Mouse (Mus musculus) liver, embryonic 11.5 days (tissue): ENCODE results near the gene Tmem11. TPM values are rescaled to one million over a fixed set of nuclear protein-coding genes. Genes with fewer than 3 reads are reported as not detected.
"Not testable (repeated sequence)": the region's sequence is repeated elsewhere in the genome, so short reads cannot be mapped to it uniquely, and the experiment has no call there.

Experiments used
- ATAC-seq: fragments of 200-750 bp; cut with Nextera tagmentation; replicated peaks from 2 replicates; pipeline ENCODE4 v1.8.0; 2017; ENCODE audit warnings: moderate number of reproducible peaks, mild to moderate bottlenecking, moderate TSS enrichment, moderate library complexity; ENCODE audit not compliant: low FRiP score
- DNase-seq: peaks from one replicate; pipeline ENCODE4 v3.0.0-alpha.2; 2017; ENCODE audit warnings: low spot score
- H3K27ac ChIP-seq: fragments of 300-500 bp; sonication (generic); 2 replicates; pipeline ENCODE4 v1.5.1; 2014; ENCODE audit warnings: mild to moderate bottlenecking, low read depth, low read length, control low read depth
- H3K27me3 ChIP-seq: fragments of 300-500 bp; sonication (generic); replicated peaks from 2 replicates; pipeline ENCODE4 v1.6.1; 2014; ENCODE audit warnings: low read length, mixed read lengths; ENCODE audit not compliant: control insufficient read depth, insufficient read depth
- H3K36me3 ChIP-seq: fragments of 300-500 bp; sonication (generic); 2 replicates; pipeline ENCODE4 v1.6.1; 2014; ENCODE audit warnings: mild to moderate bottlenecking, low read length, moderate library complexity, mixed read lengths; ENCODE audit not compliant: control insufficient read depth, insufficient read depth
- H3K4me1 ChIP-seq: fragments of 300-500 bp; sonication (generic); replicated peaks from 2 replicates; pipeline ENCODE4 v1.6.1; 2014; ENCODE audit warnings: low read length, mixed read lengths; ENCODE audit not compliant: control insufficient read depth, insufficient read depth
- H3K4me2 ChIP-seq: fragments of 300-500 bp; sonication (generic); 2 replicates; pipeline ENCODE4 v1.6.1; 2014; ENCODE audit warnings: mild to moderate bottlenecking, control low read depth, moderate library complexity
- H3K4me3 ChIP-seq: fragments of 300-500 bp; sonication (generic); 2 replicates; pipeline ENCODE4 v1.5.1; 2014; ENCODE audit warnings: low read depth, low read length, control low read depth
- H3K9ac ChIP-seq: fragments of 300-500 bp; sonication (generic); 2 replicates; pipeline ENCODE4 v1.6.1; 2014; ENCODE audit warnings: low read depth, low read length, control low read depth
- H3K9me3 ChIP-seq: fragments of 300-500 bp; sonication (generic); 2 replicates; pipeline ENCODE4 v1.6.1; 2016; ENCODE audit warnings: low read length, inconsistent platforms, mixed read lengths; ENCODE audit not compliant: control insufficient read depth
- WGBS: fragments of 180-500 bp; shearing (Covaris S2); extraction: QIAGEN DNeasy Blood & Tissue Kit; methylation state at CpG from one replicate; pipeline ENCODE4 v1.1.7; 2014; 5-methylcytosine and 5-hydroxymethylcytosine counted together
- polyA plus RNA-seq: library from polyadenylated mRNA; unstranded; fragments of >200 nt; fragmentation: Nextera tagmentation; extraction: Ambion mirVana; gene quantifications from 2 replicates; pipeline ENCODE4 v1.2.1, GENCODE M21; 2014

Tmem11 gene
- polyA plus RNA-seq, 1 experiment from 2014 or later = 64.1 TPM

- no peak overlapping the region for H3K27ac ChIP-seq
- H3K36me3 ChIP-seq = peaks cover 13% of the 10 kb centered on the region
- no peak overlapping the region for H3K4me2 ChIP-seq
- no peaks in the 10 kb centered on the region for H3K27me3 ChIP-seq
- H3K4me1 ChIP-seq = no peaks in the 10 kb centered on the region
- 68% methylated on average over 4 of the region's 4 CpGs for WGBS
- ATAC-seq (no peak), DNase-seq (no peak)
- no peaks in the 10 kb centered on the region for H3K9me3 ChIP-seq
- H3K4me3 ChIP-seq = no peak overlapping the region
- no peak overlapping the region for H3K9ac ChIP-seq
These were observed 23.4 kb upstream of the Tmem11 start for GRCm38 (mm10) chr11:60902486-60902885.

GRCm38 (mm10) chr11:60902001-60902400 lies 22.9 kb upstream of the Tmem11 start:
- no peak overlapping the region for H3K4me2 ChIP-seq
- no peak overlapping the region for H3K4me3 ChIP-seq
- 81% methylated on average over 7 of the region's 7 CpGs for WGBS
- H3K9me3 ChIP-seq = no peaks in the 10 kb centered on the region
- no peaks in the 10 kb centered on the region for H3K4me1 ChIP-seq
- no peak for ATAC-seq
- no peaks in the 10 kb centered on the region for H3K27me3 ChIP-seq
- DNase-seq = no peak
- no peak overlapping the region for H3K9ac ChIP-seq
- no peak overlapping the region for H3K27ac ChIP-seq
- H3K36me3 ChIP-seq = peaks cover 13% of the 10 kb centered on the region

- ATAC-seq = no peak
- H3K36me3 ChIP-seq = no peaks in the 10 kb centered on the region
- no peaks in the 10 kb centered on the region for H3K9me3 ChIP-seq
- no peak for DNase-seq
- no peak overlapping the region for H3K9ac ChIP-seq
- no peaks in the 10 kb centered on the region for H3K4me1 ChIP-seq
- peak overlapping the region; percentile 28; the same call in 1 of the 2 replicates for H3K27ac ChIP-seq
- no peak overlapping the region for H3K4me3 ChIP-seq
- no peak overlapping the region for H3K4me2 ChIP-seq
- whole genome bisulfite sequencing = 36% methylated on average over 4 of the region's 4 CpGs
- H3K27me3 ChIP-seq = no peaks in the 10 kb centered on the region
These were observed 16.8 kb upstream of the Tmem11 start for GRCm38 (mm10) chr11:60895915-60896314.

- Histone ChIP-seq H3K27ac (no peak overlapping the region), H3K4me2 (no peak overlapping the region), H3K27me3 (no peaks in the 10 kb centered on the region), H3K9ac (no peak overlapping the region), H3K9me3 (no peaks in the 10 kb centered on the region), H3K4me1 (no peaks in the 10 kb centered on the region), H3K36me3 (no peaks in the 10 kb centered on the region), H3K4me3 (no peak overlapping the region)
- ATAC-seq (no peak), DNase-seq (no peak)
- WGBS = 55% methylated on average over 3 of the region's 3 CpGs
These were observed 11.7 kb upstream of the Tmem11 start for GRCm38 (mm10) chr11:60890744-60891143.

GRCm38 (mm10) chr11:60890286-60890685 lies 11.2 kb upstream of the Tmem11 start:
- H3K27ac ChIP-seq = no peak overlapping the region
- H3K9ac ChIP-seq = no peak overlapping the region
- no peak for ATAC-seq
- H3K9me3 ChIP-seq = no peaks in the 10 kb centered on the region
- H3K4me1 ChIP-seq = no peaks in the 10 kb centered on the region
- 66% methylated on average over 6 of the region's 6 CpGs for WGBS
- H3K27me3 ChIP-seq = no peaks in the 10 kb centered on the region
- DNase-seq = no peak
- H3K36me3 ChIP-seq = no peaks in the 10 kb centered on the region
- H3K4me3 ChIP-seq = no peak overlapping the region
- no peak overlapping the region for H3K4me2 ChIP-seq

- Histone ChIP-seq H3K4me3 (no peak overlapping the region), H3K36me3 (no peaks in the 10 kb centered on the region), H3K4me2 (no peak overlapping the region), H3K9ac (no peak overlapping the region), H3K27me3 (no peaks in the 10 kb centered on the region), H3K27ac (no peak overlapping the region), H3K9me3 (no peaks in the 10 kb centered on the region), H3K4me1 (no peaks in the 10 kb centered on the region)
- WGBS = 62% methylated on average over 2 of the region's 2 CpGs
- DNase-seq = no peak
- ATAC-seq = no peak
These were observed 10.8 kb upstream of the Tmem11 start for GRCm38 (mm10) chr11:60889861-60890260.

GRCm38 (mm10) chr11:60886986-60887385 lies 7.9 kb upstream of the Tmem11 start:
- not testable (repeated sequence) for ATAC-seq, DNase-seq

GRCm38 (mm10) chr11:60882386-60882785 lies 3.3 kb upstream of the Tmem11 start:
- Histone ChIP-seq H3K9me3 (no peaks in the 10 kb centered on the region), H3K4me1 (peaks cover 10% of the 10 kb centered on the region), H3K4me3 (no peak overlapping the region), H3K36me3 (no peaks in the 10 kb centered on the region), H3K9ac (no peak overlapping the region), H3K27me3 (no peaks in the 10 kb centered on the region), H3K4me2 (no peak overlapping the region), H3K27ac (no peak overlapping the region)
- WGBS = 70% methylated on average over 3 of the region's 3 CpGs
- DNase-seq (no peak), ATAC-seq (no peak)

More at GRCm38 (mm10) chr11:60886986-60887385, 7.9 kb upstream of the Tmem11 start:
- H3K9ac ChIP-seq, H3K27me3 ChIP-seq, H3K4me1 ChIP-seq, H3K9me3 ChIP-seq, H3K4me2 ChIP-seq, H3K27ac ChIP-seq, H3K36me3 ChIP-seq, H3K4me3 ChIP-seq: not testable (repeated sequence)
- WGBS = 75% methylated on average over 2 of the region's 3 CpGs

- ATAC-seq (no peak), DNase-seq (no peak)
- Histone ChIP-seq H3K27me3 (no peaks in the 10 kb centered on the region), H3K36me3 (peaks cover 4% of the 10 kb centered on the region; the same call in 1 of the 2 replicates), H3K9ac (no peak overlapping the region), H3K9me3 (no peaks in the 10 kb centered on the region), H3K27ac (no peak overlapping the region), H3K4me2 (no peak overlapping the region), H3K4me1 (peaks cover 27% of the 10 kb centered on the region), H3K4me3 (no peak overlapping the region)
- WGBS = 84% methylated on average over 4 of the region's 4 CpGs
These were observed 1.5 kb upstream of the Tmem11 start for GRCm38 (mm10) chr11:60880559-60880958.
